Mouse (Mus musculus): ENCODE measurements around the gene Hibch. TPM values are rescaled to one million over a fixed set of nuclear protein-coding genes. Genes with fewer than 3 reads are reported as not detected.

The Hibch gene
- polyA plus RNA-seq, 1 experiment from 2014 or later = 19.2 TPM

DNA sequence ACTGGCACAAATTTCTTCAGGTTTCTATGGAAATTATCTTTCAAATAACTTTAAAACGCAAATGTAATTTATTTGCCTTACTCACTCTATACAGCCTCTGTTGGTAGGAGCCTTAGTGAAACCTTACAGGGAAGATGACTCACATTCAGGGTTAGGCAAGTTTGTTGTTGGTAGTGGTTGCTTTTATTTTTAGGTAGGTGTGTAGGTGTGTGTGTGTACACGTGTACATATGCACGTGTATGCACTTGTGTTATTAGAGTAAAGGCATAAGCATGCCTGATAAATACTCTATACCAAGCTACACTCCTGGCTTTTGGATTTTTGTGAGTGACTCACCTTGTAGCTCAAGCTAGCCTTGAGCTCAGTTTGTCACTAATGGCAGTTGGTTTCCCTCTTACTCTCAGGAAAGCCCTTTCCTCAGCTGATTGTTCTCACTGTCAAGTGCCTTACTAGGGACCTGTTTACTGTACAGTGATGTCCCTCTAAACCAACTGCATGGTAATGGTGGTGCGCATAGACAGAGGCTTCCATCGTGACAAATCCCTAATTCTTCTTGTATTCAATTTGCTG is 42.2 kb upstream of the Hibch start:
- ATAC-seq (ENCODE audit: insufficient read depth) = no peak
- Histone ChIP-seq H3K4me3 (ENCODE audit: low read depth, low read length) (no peak overlapping the region), H3K27me3 (ENCODE audit: insufficient read depth, low read length) (no peaks in the 10 kb centered on the region), H3K27ac (ENCODE audit: low read depth) (no peak overlapping the region), H3K4me2 (no peak overlapping the region), H3K4me1 (ENCODE audit: insufficient read depth) (no peaks in the 10 kb centered on the region; the same call in 1 of the 2 replicates), H3K36me3 (ENCODE audit: insufficient read depth) (peaks cover 3% of the 10 kb centered on the region; the same call in 1 of the 2 replicates), H3K9me3 (ENCODE audit: low read depth, low read length) (no peaks in the 10 kb centered on the region), H3K9ac (no peak overlapping the region)
- whole genome bisulfite sequencing = 84% methylated on average over 5 of the region's 5 CpGs
- DNase-seq = no peak
- TF ChIP-seq CTCF (IDR thresholded peaks at IDR 0.05; ENCODE audit: low read depth) = no peak

DNA sequence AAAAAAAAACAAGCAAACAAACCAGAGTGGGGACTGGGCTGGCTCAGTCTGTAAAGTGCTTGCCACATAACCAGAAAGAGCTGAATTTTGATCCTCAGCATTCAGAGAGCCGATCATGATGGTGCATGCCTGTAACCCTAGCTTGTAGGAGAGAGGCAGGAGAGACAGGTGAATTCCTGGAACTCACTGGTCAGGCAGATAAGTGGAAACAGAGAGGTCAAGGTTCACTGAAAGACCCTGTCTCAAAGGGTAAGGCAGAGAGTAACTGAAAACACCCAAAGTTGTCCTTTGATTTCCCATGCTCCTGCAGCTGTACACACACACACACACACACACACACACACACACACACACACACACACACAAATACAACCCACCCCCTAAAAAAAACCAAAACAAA is 39.7 kb upstream of the Hibch start:
- no peak for ATAC-seq (ENCODE audit: insufficient read depth)
- 81% methylated on average over 1 of the region's 1 CpGs for WGBS
- Histone ChIP-seq H3K9ac (no peak overlapping the region), H3K4me2 (no peak overlapping the region), H3K27ac (ENCODE audit: low read depth) (no peak overlapping the region), H3K9me3 (ENCODE audit: low read depth, low read length) (no peaks in the 10 kb centered on the region), H3K27me3 (ENCODE audit: insufficient read depth, low read length) (no peaks in the 10 kb centered on the region), H3K36me3 (ENCODE audit: insufficient read depth) (peaks cover 8% of the 10 kb centered on the region; the same call in 1 of the 2 replicates), H3K4me3 (ENCODE audit: low read depth, low read length) (no peak overlapping the region), H3K4me1 (ENCODE audit: insufficient read depth) (no peaks in the 10 kb centered on the region)
- TF ChIP-seq CTCF (IDR thresholded peaks at IDR 0.05; ENCODE audit: low read depth) = no peak
- DNase-seq = no peak

DNA sequence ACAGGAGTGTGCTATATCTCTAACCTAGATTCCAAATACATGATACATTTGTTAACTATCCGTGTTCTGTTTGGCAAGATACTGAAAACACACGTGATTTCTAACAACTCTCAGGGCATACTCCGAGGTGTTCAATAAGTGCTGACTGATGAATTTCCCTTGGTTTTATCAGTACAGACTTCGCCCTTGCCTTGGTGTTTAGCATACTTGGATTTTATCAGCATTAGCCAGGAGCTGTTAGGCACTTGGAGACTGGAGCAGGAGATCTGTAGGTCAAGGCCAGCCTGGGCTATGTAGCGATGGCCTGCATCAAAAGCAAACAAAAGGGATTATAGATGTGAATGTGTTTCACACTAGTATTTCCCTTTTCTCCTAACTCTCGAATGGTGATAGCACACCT is 36.3 kb upstream of the Hibch start:
- DNase-seq = no peak
- Histone ChIP-seq H3K4me3 (ENCODE audit: low read depth, low read length) (no peak overlapping the region), H3K4me2 (no peak overlapping the region), H3K9ac (no peak overlapping the region), H3K9me3 (ENCODE audit: low read depth, low read length) (no peaks in the 10 kb centered on the region), H3K36me3 (ENCODE audit: insufficient read depth) (0 out of 2 replicates have a peak, but pooled peaks cover 5% of the 10 kb centered on the region), H3K27me3 (ENCODE audit: insufficient read depth, low read length) (no peaks in the 10 kb centered on the region), H3K27ac (ENCODE audit: low read depth) (no peak overlapping the region), H3K4me1 (ENCODE audit: insufficient read depth) (no peaks in the 10 kb centered on the region)
- no peak for TF ChIP-seq CTCF (IDR thresholded peaks at IDR 0.05; ENCODE audit: low read depth)
- ATAC-seq (ENCODE audit: insufficient read depth) = no peak
- WGBS = 75% methylated on average over 6 of the region's 6 CpGs

DNA sequence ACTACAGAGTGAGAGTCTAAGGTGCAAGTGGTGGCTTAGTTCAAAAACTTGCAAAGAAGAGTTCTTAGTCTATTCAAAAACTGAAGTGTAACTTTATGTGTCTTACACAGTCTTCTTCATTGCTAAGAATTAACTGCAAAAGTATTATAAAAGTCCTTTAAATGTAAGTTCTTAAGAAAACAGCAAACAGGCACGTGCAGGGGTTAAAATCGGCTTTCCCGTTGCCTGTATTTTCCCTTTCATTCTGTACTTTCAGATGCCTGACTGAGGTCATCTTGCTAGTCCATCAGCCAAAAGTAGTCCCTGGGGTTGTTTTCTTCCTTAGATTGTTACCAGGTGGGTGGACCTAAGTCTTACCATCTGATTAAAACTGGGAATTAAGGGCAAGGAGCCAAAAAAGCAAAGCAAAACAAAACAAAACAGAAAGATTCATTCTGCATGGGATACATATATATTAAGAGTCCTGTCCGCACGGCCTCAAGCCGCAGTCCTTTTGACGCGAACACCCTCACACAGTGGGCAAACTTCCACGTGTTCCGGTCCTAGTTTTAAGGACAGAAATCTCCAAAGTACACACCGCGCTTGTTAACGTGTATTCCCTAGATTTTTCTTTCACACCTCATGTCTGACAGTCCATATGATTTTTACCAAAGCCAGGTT is 28.4 kb upstream of the Hibch start:
- H3K9me3 ChIP-seq (ENCODE audit: low read depth, low read length) = no peaks in the 10 kb centered on the region
- peak overlapping the region; percentile 86 for H3K4me2 ChIP-seq
- peak; percentile 30 for DNase-seq
- peak overlapping the region; percentile 69 for H3K4me3 ChIP-seq (ENCODE audit: low read depth, low read length)
- 0 out of 2 replicates have a peak, but pooled peaks cover 4% of the 10 kb centered on the region for H3K4me1 ChIP-seq (ENCODE audit: insufficient read depth)
- peak; percentile 26; the same call in 1 of the 2 replicates for ATAC-seq (ENCODE audit: insufficient read depth)
- H3K36me3 ChIP-seq (ENCODE audit: insufficient read depth) = no peaks in the 10 kb centered on the region
- H3K27me3 ChIP-seq (ENCODE audit: insufficient read depth, low read length) = no peaks in the 10 kb centered on the region
- TF ChIP-seq CTCF (IDR thresholded peaks at IDR 0.05; ENCODE audit: low read depth) = no peak
- 47% methylated on average over 13 of the region's 13 CpGs for WGBS
- no peak overlapping the region for H3K27ac ChIP-seq (ENCODE audit: low read depth)
- no peak overlapping the region for H3K9ac ChIP-seq

DNA sequence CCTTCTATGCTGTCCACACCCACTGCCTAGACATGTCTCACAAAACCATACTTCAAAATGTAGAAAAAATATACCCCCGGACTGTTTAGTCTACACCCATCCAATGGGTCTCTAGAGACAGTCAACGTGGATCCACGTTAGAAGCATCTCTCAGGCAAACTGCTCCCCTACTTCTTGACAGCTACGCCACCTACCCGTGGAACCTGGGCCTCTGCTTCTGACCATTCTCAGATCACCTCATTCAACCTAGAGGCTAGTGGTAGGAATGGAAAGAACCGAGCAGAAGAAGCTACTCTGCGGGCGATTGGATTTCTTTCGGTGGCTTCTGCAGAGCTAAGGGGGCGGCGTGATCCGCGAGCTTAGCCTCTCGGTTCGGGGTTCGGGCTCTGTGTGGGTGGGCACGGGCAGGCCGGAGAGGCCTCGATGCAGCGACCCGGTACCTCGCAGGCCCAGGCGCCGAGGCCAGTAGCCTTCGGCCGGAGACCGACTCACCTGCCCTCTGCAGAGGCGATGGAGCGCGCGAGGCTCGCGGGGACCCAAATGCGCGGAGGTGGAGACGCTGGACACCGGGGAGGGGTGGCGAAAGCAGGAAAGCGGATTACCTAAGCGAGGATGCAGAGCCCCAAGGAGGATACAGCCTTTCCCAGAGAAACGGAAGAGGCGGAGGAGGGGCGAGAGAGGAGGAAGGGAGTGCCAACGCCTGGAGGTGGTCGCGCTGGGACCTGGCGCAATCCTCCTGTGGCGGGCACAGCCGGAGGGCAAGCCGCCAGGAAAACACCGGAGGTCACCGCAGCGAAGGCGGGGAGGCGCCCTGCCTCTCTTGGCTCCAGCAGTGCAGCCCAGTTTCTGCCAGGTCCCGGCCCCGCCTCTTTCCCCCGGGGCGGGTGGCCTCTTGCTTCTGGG is 27.6 kb upstream of the Hibch start, which contains the start of gene Inpp1:
TSS of gene Inpp1 (minus strand) at position 779 of the 903 bp plus-strand sequence.
- no peaks in the 10 kb centered on the region for H3K36me3 ChIP-seq (ENCODE audit: insufficient read depth)
- peak; percentile 88 for ATAC-seq (ENCODE audit: insufficient read depth)
- peak within 1 kb of the TSS; percentile 76 for H3K9ac ChIP-seq
- H3K27ac ChIP-seq (ENCODE audit: low read depth) = peak within 1 kb of the TSS; percentile 78; the same call in 1 of the 2 replicates
- H3K4me3 ChIP-seq (ENCODE audit: low read depth, low read length) = peak within 1 kb of the TSS; percentile 69
- peak; percentile 59 for TF ChIP-seq CTCF (IDR thresholded peaks at IDR 0.05; ENCODE audit: low read depth)
- H3K27me3 ChIP-seq (ENCODE audit: insufficient read depth, low read length) = no peaks in the 10 kb centered on the region
- H3K4me2 ChIP-seq = peak within 1 kb of the TSS; percentile 86
- H3K9me3 ChIP-seq (ENCODE audit: low read depth, low read length) = no peaks in the 10 kb centered on the region
- peak; percentile 78 for DNase-seq
- 1% methylated on average over 59 of the region's 59 CpGs for WGBS
- 0 out of 2 replicates have a peak, but pooled peaks cover 4% of the 10 kb centered on the region for H3K4me1 ChIP-seq (ENCODE audit: insufficient read depth)

DNA sequence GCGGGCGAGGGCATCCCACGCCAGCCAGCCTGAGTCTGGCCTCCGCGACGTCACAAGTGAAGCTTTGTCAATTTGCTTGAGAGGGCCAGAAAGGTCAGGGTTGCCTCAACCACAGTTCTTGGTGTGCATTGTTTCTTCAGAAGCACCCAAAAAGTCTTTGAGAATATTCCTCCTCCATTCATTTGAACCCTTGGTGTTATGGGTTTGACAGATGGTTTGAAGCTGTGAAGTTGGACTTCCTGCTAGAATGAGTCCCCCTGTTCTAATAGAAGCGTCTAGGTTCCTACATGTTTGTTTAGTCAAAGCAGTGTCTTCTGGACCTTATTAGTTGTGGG is 26.9 kb upstream of the Hibch start:
- WGBS = 5% methylated on average over 7 of the region's 7 CpGs
- no peak for DNase-seq
- 0 out of 2 replicates have a peak, but pooled peaks cover 4% of the 10 kb centered on the region for H3K4me1 ChIP-seq (ENCODE audit: insufficient read depth)
- H3K9me3 ChIP-seq (ENCODE audit: low read depth, low read length) = no peaks in the 10 kb centered on the region
- no peak for ATAC-seq (ENCODE audit: insufficient read depth)
- TF ChIP-seq CTCF (IDR thresholded peaks at IDR 0.05; ENCODE audit: low read depth) = no peak
- H3K27me3 ChIP-seq (ENCODE audit: insufficient read depth, low read length) = no peaks in the 10 kb centered on the region
- H3K36me3 ChIP-seq (ENCODE audit: insufficient read depth) = no peaks in the 10 kb centered on the region
- peak overlapping the region; percentile 76 for H3K9ac ChIP-seq
- H3K27ac ChIP-seq (ENCODE audit: low read depth) = peak overlapping the region; percentile 78; the same call in 1 of the 2 replicates
- peak overlapping the region; percentile 69 for H3K4me3 ChIP-seq (ENCODE audit: low read depth, low read length)
- peak overlapping the region; percentile 86 for H3K4me2 ChIP-seq

Measured in lung, embryonic 14.5 days (tissue).